Mouse (Mus musculus) gastrocnemius, adult 2 months (tissue): ENCODE data around the gene Nat14. TPM values are rescaled to one million over a fixed set of nuclear protein-coding genes. Genes with fewer than 3 reads are reported as not detected.

Experiments used
- DNase-seq: peaks from one replicate; pipeline ENCODE4 v3.0.0; 2022
- H3K27ac ChIP-seq: fragments of 200-600 bp; 2 replicates; pipeline ENCODE4 v1.8.1; 2022; ENCODE audit warnings: mild to moderate bottlenecking
- H3K4me3 ChIP-seq: fragments of 200-600 bp; 2 replicates; pipeline ENCODE4 v1.8.1; 2022; ENCODE audit warnings: mild to moderate bottlenecking, moderate library complexity
- CTCF ChIP-seq: fragments of 200-600 bp; IDR thresholded peaks from 2 replicates; pipeline ENCODE4 v1.8.1; 2022; ENCODE audit warnings: antibody characterized with exemption, mild to moderate bottlenecking, moderate library complexity
- intact Hi-C: fragments of 180-260 bp; cut with DNase I; formaldehyde crosslinking; loops from one replicate; pipeline ENCODE4 v1.15.1; 2025
- total RNA-seq, 2 experiments: library from RNA; stranded (reverse); gene quantifications; 2 replicates each; pipeline ENCODE4 v1.2.3; 2021

The Nat14 gene
- total RNA-seq, 2 experiments from 2014 or later, result 2.7 to 5.9 TPM

GRCm38 (mm10) chr7:4971710-4972109 lies 49.9 kb downstream of the Nat14 start:
- intact Hi-C loops, result no loop called here
- peak; percentile 40 for DNase-seq
- Histone ChIP-seq H3K4me3 (no peak overlapping the region), H3K27ac (peak overlapping the region; percentile 86)
- TF ChIP-seq CTCF, result no peak

GRCm38 (mm10) chr7:4972321-4973047 lies 50.7 kb downstream of the Nat14 start:
- no peak for TF ChIP-seq CTCF
- H3K4me3 ChIP-seq, result peak overlapping the region; percentile 24; the same call in 1 of the 2 replicates
- intact Hi-C loops, result no loop called here
- peak overlapping the region; percentile 86 for H3K27ac ChIP-seq
- peak; percentile 91 for DNase-seq

Other genes starting within 250 kb of the Nat14 start
- gene Hspbp1, start 237.0 kb upstream of the Nat14 start, total RNA-seq, result 10 to 100 TPM; 23.4 to 29.8 TPM
- under 1 TPM; 0.48 to 0.75 TPM for gene Brsk1, start 231.4 kb upstream of the Nat14 start, total RNA-seq
- gene Tmem150b, start 196.8 kb upstream of the Nat14 start, total RNA-seq, result under 1 TPM in 1 of 2 experiments, not detected in 1; 0.22 TPM
- 10 to 100 TPM in 1 of 2 experiments, 1 to 10 TPM in 1; 8.0 to 11.5 TPM for gene Kmt5c, start 181.9 kb upstream of the Nat14 start, total RNA-seq
- under 1 TPM; 0.51 to 0.78 TPM for gene Cox6b2, start 168.9 kb upstream of the Nat14 start, total RNA-seq
- not detected for gene Fam71e2, start 150.7 kb upstream of the Nat14 start, total RNA-seq
- not detected for gene Il11, start 139.2 kb upstream of the Nat14 start, total RNA-seq
- not detected for gene Tmem190, start 139.1 kb upstream of the Nat14 start, total RNA-seq
- gene Tmem238, start 132.4 kb upstream of the Nat14 start, total RNA-seq, result 10 to 100 TPM in 1 of 2 experiments, 1 to 10 TPM in 1; 8.0 to 10.6 TPM
- gene Rpl28, start 129.2 kb upstream of the Nat14 start, total RNA-seq, result 100 to 1,000 TPM; 483 to 569 TPM
- 10 to 100 TPM; 76.4 to 82.7 TPM for gene Ube2s, start 109.4 kb upstream of the Nat14 start, total RNA-seq
- not detected for gene Shisa7, start 77.3 kb upstream of the Nat14 start, total RNA-seq
- gene Isoc2b, start 51.8 kb upstream of the Nat14 start, total RNA-seq, result 1 to 10 TPM; 3.9 TPM
- gene Isoc2a, start 44.9 kb upstream of the Nat14 start, total RNA-seq, result 10 to 100 TPM; 26.4 to 33.5 TPM
- under 1 TPM; 0.17 to 0.38 TPM for gene Gm36210, start 15.5 kb upstream of the Nat14 start, total RNA-seq
- 10 to 100 TPM in 1 of 2 experiments, 1 to 10 TPM in 1; 8.5 to 10.7 TPM for gene Zfp628, start 6.8 kb upstream of the Nat14 start, total RNA-seq
- 1 to 10 TPM; 4.3 to 8.7 TPM for gene Ssc5d, start 3.8 kb downstream of the Nat14 start, total RNA-seq
- gene Sbk2, start 42.4 kb downstream of the Nat14 start, total RNA-seq, result 10 to 100 TPM; 36.7 to 77.0 TPM
- gene Sbk3, start 49.1 kb downstream of the Nat14 start, total RNA-seq, result 1 to 10 TPM in 1 of 2 experiments, under 1 TPM in 1; 0.46 to 5.2 TPM
- gene Zfp579, start 74.1 kb downstream of the Nat14 start, total RNA-seq, result 1 to 10 TPM; 8.8 to 9.5 TPM
- 10 to 100 TPM in 1 of 2 experiments, 1 to 10 TPM in 1; 6.5 to 10.4 TPM for gene Zfp524, start 92.4 kb downstream of the Nat14 start, total RNA-seq
- 10 to 100 TPM; 23.2 to 23.3 TPM for gene Fiz1, start 92.7 kb downstream of the Nat14 start, total RNA-seq
- gene Gm44973, start 93.5 kb downstream of the Nat14 start, total RNA-seq, result not detected
- 10 to 100 TPM; 12.9 to 15.6 TPM for gene Zfp865, start 98.3 kb downstream of the Nat14 start, total RNA-seq
- not detected for gene Ccdc106, start 98.5 kb downstream of the Nat14 start, total RNA-seq
- not detected for gene 4632433K11Rik, start 112.1 kb downstream of the Nat14 start, total RNA-seq
- 1 to 10 TPM; 2.8 to 3.9 TPM for gene Zfp784, start 116.4 kb downstream of the Nat14 start, total RNA-seq
- gene Zfp580, start 129.5 kb downstream of the Nat14 start, total RNA-seq, result 1 to 10 TPM; 3.0 to 4.1 TPM
- 10 to 100 TPM; 50.0 to 51.0 TPM for gene U2af2, start 140.1 kb downstream of the Nat14 start, total RNA-seq
- gene Epn1, start 158.2 kb downstream of the Nat14 start, total RNA-seq, result 100 to 1,000 TPM; 165 to 171 TPM
- not detected for gene Rfpl4, start 194.9 kb downstream of the Nat14 start, total RNA-seq
- gene Rasl2-9, start 203.9 kb downstream of the Nat14 start, total RNA-seq, result 1 to 10 TPM; 1.4 to 2.9 TPM
- not detected for gene Vmn1r55, start 227.6 kb downstream of the Nat14 start, total RNA-seq